Mouse (Mus musculus) stomach, embryonic 16.5 days (tissue): ENCODE measurements around the gene Dguok. TPM values are rescaled to one million over a fixed set of nuclear protein-coding genes. Genes with fewer than 3 reads are reported as not detected.
A peak's percentile ranks its signal among the peaks of the same experiment; 100 is the strongest.

ENCODE experiments used
- ATAC-seq: fragments of 200-750 bp; cut with Nextera tagmentation; 2 replicates; pipeline ENCODE4 v1.8.0; 2017; ENCODE audit warnings: moderate number of reproducible peaks, moderate TSS enrichment; ENCODE audit not compliant: insufficient read depth, low FRiP score
- H3K27ac ChIP-seq: fragments of 300-500 bp; sonication (generic); 2 replicates; pipeline ENCODE4 v1.5.1; 2014; ENCODE audit warnings: low read length
- H3K27me3 ChIP-seq: fragments of 300-500 bp; sonication (generic); 2 replicates; pipeline ENCODE4 v1.6.1; 2014; ENCODE audit warnings: low read length, control low read depth, mixed read lengths; ENCODE audit not compliant: control insufficient read depth, insufficient read depth
- H3K36me3 ChIP-seq: fragments of 300-500 bp; sonication (generic); 2 replicates; pipeline ENCODE4 v1.6.1; 2014; ENCODE audit warnings: low read length; ENCODE audit not compliant: control insufficient read depth, insufficient read depth
- H3K4me1 ChIP-seq: fragments of 300-500 bp; sonication (generic); 2 replicates; pipeline ENCODE4 v1.6.1; 2014; ENCODE audit warnings: low read length, control low read depth, mixed read lengths; ENCODE audit not compliant: control insufficient read depth, insufficient read depth
- H3K4me2 ChIP-seq: fragments of 300-500 bp; sonication (generic); 2 replicates; pipeline ENCODE4 v1.6.1; 2014; ENCODE audit warnings: low read depth, low read length, mixed read lengths
- H3K4me3 ChIP-seq: fragments of 300-500 bp; sonication (generic); replicated peaks from 2 replicates; pipeline ENCODE4 v1.5.1; 2014; ENCODE audit warnings: mild to moderate bottlenecking, low read length
- H3K9ac ChIP-seq: fragments of 300-500 bp; sonication (generic); 2 replicates; pipeline ENCODE4 v1.6.1; 2014; ENCODE audit warnings: low read length
- H3K9me3 ChIP-seq: fragments of 300-500 bp; sonication (generic); replicated peaks from 2 replicates; pipeline ENCODE4 v1.6.1; 2016; ENCODE audit warnings: low read length, control low read depth; ENCODE audit not compliant: control insufficient read depth
- WGBS: fragments of 180-500 bp; shearing (Covaris S2); extraction: QIAGEN DNeasy Blood & Tissue Kit; methylation state at CpG from one replicate; pipeline ENCODE4 v1.1.7; 2014; 5-methylcytosine and 5-hydroxymethylcytosine counted together
- polyA plus RNA-seq: library from polyadenylated mRNA; unstranded; fragments of >200 nt; fragmentation: Nextera tagmentation; extraction: Ambion mirVana; gene quantifications from 2 replicates; pipeline ENCODE4 v1.2.1, GENCODE M21; 2015

Gene Dguok
- polyA plus RNA-seq, 1 experiment from 2014 or later, result 69.5 TPM

GRCm38 (mm10) chr6:83488200-83488599 lies 18.6 kb downstream of the Dguok start:
- no peaks in the 10 kb centered on the region for H3K9me3 ChIP-seq
- no peak for ATAC-seq
- no peak overlapping the region for H3K4me3 ChIP-seq
- H3K27ac ChIP-seq, result no peak overlapping the region
- H3K27me3 ChIP-seq, result no peaks in the 10 kb centered on the region
- 0 out of 2 replicates have a peak, but pooled peaks cover under 1% of the 10 kb centered on the region for H3K4me1 ChIP-seq
- H3K9ac ChIP-seq, result no peak overlapping the region
- WGBS, result 90% methylated on average over 5 of the region's 5 CpGs
- no peak overlapping the region for H3K4me2 ChIP-seq
- peaks cover 10% of the 10 kb centered on the region; the same call in 1 of the 2 replicates for H3K36me3 ChIP-seq

- Histone ChIP-seq H3K4me1 (0 out of 2 replicates have a peak, but pooled peaks cover 7% of the 10 kb centered on the region), H3K4me2 (no peak overlapping the region), H3K4me3 (no peak overlapping the region), H3K27me3 (no peaks in the 10 kb centered on the region), H3K9ac (no peak overlapping the region), H3K36me3 (peaks cover 10% of the 10 kb centered on the region; the same call in 1 of the 2 replicates), H3K27ac (no peak overlapping the region), H3K9me3 (no peaks in the 10 kb centered on the region)
- WGBS, result 91% methylated on average over 4 of the region's 4 CpGs
- no peak for ATAC-seq
These were observed 19.5 kb downstream of the Dguok start for GRCm38 (mm10) chr6:83487298-83487697.

- no peak for ATAC-seq
- Histone ChIP-seq H3K4me1 (0 out of 2 replicates have a peak, but pooled peaks cover 7% of the 10 kb centered on the region), H3K27me3 (no peaks in the 10 kb centered on the region), H3K9me3 (no peaks in the 10 kb centered on the region), H3K4me3 (no peak overlapping the region), H3K36me3 (peaks cover 10% of the 10 kb centered on the region), H3K4me2 (no peak overlapping the region), H3K27ac (no peak overlapping the region), H3K9ac (no peak overlapping the region)
- 59% methylated on average over 4 of the region's 4 CpGs for WGBS
These were observed 20.9 kb downstream of the Dguok start for GRCm38 (mm10) chr6:83485854-83486253.

- Histone ChIP-seq H3K4me1 (0 out of 2 replicates have a peak, but pooled peaks cover 7% of the 10 kb centered on the region), H3K36me3 (peaks cover 10% of the 10 kb centered on the region), H3K9ac (no peak overlapping the region), H3K27ac (no peak overlapping the region), H3K4me2 (no peak overlapping the region), H3K4me3 (no peak overlapping the region), H3K9me3 (no peaks in the 10 kb centered on the region), H3K27me3 (no peaks in the 10 kb centered on the region)
- WGBS, result 93% methylated on average over 7 of the region's 7 CpGs
- no peak for ATAC-seq
These were observed 23.0 kb downstream of the Dguok start for GRCm38 (mm10) chr6:83483776-83484175.

GRCm38 (mm10) chr6:83482418-83483085 lies 24.2 kb downstream of the Dguok start:
- Histone ChIP-seq H3K4me3 (no peak overlapping the region), H3K9ac (0 out of 2 replicates have a peak overlapping the region, but pooled peaks have one; percentile 15), H3K9me3 (no peaks in the 10 kb centered on the region), H3K4me2 (no peak overlapping the region), H3K27ac (peak overlapping the region; percentile 56), H3K4me1 (0 out of 2 replicates have a peak, but pooled peaks cover 7% of the 10 kb centered on the region), H3K27me3 (no peaks in the 10 kb centered on the region), H3K36me3 (peaks cover 10% of the 10 kb centered on the region)
- 41% methylated on average over 10 of the region's 10 CpGs for WGBS
- peak; percentile 56; the same call in 1 of the 2 replicates for ATAC-seq

- Histone ChIP-seq H3K4me1 (0 out of 2 replicates have a peak, but pooled peaks cover 7% of the 10 kb centered on the region), H3K36me3 (peaks cover 4% of the 10 kb centered on the region), H3K27ac (no peak overlapping the region), H3K9me3 (no peaks in the 10 kb centered on the region), H3K27me3 (no peaks in the 10 kb centered on the region), H3K4me3 (no peak overlapping the region), H3K9ac (no peak overlapping the region), H3K4me2 (no peak overlapping the region)
- WGBS, result 86% methylated on average over 6 of the region's 6 CpGs
- no peak for ATAC-seq
These were observed 26.6 kb downstream of the Dguok start for GRCm38 (mm10) chr6:83480019-83480655.

- Histone ChIP-seq H3K27me3 (no peaks in the 10 kb centered on the region), H3K27ac (no peak overlapping the region), H3K9me3 (no peaks in the 10 kb centered on the region), H3K4me2 (no peak overlapping the region), H3K4me1 (0 out of 2 replicates have a peak, but pooled peaks cover 7% of the 10 kb centered on the region), H3K4me3 (no peak overlapping the region), H3K36me3 (peaks cover 3% of the 10 kb centered on the region), H3K9ac (no peak overlapping the region)
- no peak for ATAC-seq
- 68% methylated on average over 2 of the region's 2 CpGs for WGBS
These were observed 27.6 kb downstream of the Dguok start for GRCm38 (mm10) chr6:83479193-83479592.

GRCm38 (mm10) chr6:83478628-83479027 lies 28.1 kb downstream of the Dguok start:
- Histone ChIP-seq H3K4me2 (no peak overlapping the region), H3K27me3 (no peaks in the 10 kb centered on the region), H3K4me3 (no peak overlapping the region), H3K36me3 (no peaks in the 10 kb centered on the region; the same call in none of the 2 replicates), H3K9ac (no peak overlapping the region), H3K27ac (no peak overlapping the region), H3K9me3 (no peaks in the 10 kb centered on the region), H3K4me1 (0 out of 2 replicates have a peak, but pooled peaks cover 7% of the 10 kb centered on the region)
- ATAC-seq, result peak; percentile 30; the same call in 1 of the 2 replicates
- WGBS, result 85% methylated on average over 7 of the region's 7 CpGs

GRCm38 (mm10) chr6:83478217-83478616 lies 28.6 kb downstream of the Dguok start:
- WGBS, result 74% methylated on average over 4 of the region's 4 CpGs
- no peak overlapping the region for H3K4me3 ChIP-seq
- no peak overlapping the region for H3K27ac ChIP-seq
- no peaks in the 10 kb centered on the region for H3K27me3 ChIP-seq
- no peak overlapping the region for H3K4me2 ChIP-seq
- no peak overlapping the region for H3K9ac ChIP-seq
- 0 out of 2 replicates have a peak, but pooled peaks cover 7% of the 10 kb centered on the region for H3K4me1 ChIP-seq
- no peaks in the 10 kb centered on the region; the same call in none of the 2 replicates for H3K36me3 ChIP-seq
- ATAC-seq, result no peak
- H3K9me3 ChIP-seq, result no peaks in the 10 kb centered on the region
